ENCODE assay signal across 36 mouse cellular contexts in genomic region chr10:116977455-116977854, GRCm38 (mm10). TPM values are rescaled to one million over a fixed set of nuclear protein-coding genes. Genes with fewer than 3 reads are reported as not detected.
DNase-seq lines count a peak whose midpoint lies in the region; ATAC-seq and TF ChIP-seq lines count a peak whose summit lies in the region.
"Had no signal": no experiment of that assay in that cellular context is flagged by ENCODE, and none has a peak within 500 bp of the region (broad histone marks: within the 10 kb centered on the region; RNA-seq: fewer than 3 reads in every experiment).

No protein-coding gene starts in this region.

- TF ChIP-seq CTCF in intestine, postnatal 0 days (IDR thresholded peaks at IDR 0.05; ENCODE audit: low read depth) = 0 out of 2 replicates have a peak, but pooled peaks have one; percentile 14
- peak; percentile 45 for TF ChIP-seq CTCF in kidney, postnatal 0 days (IDR thresholded peaks at IDR 0.05; ENCODE audit: low read depth)

- ATAC-seq in intestine, postnatal 0 days = no peak
- ATAC-seq in intestine, embryonic 15.5 days = no peak
- 0 out of 2 replicates have a peak, but pooled peaks have one; percentile 46 for ATAC-seq in kidney, embryonic 14.5 days (ENCODE audit: low FRiP score, low TSS enrichment)
- ATAC-seq in kidney, postnatal 0 days (replicated peaks; ENCODE audit: low FRiP score, low read depth) = peak; percentile 43; the same call in 1 of the 2 replicates
- peak; percentile 74 for ATAC-seq in common myeloid progenitor, adult 5-6 weeks (replicated peaks; ENCODE audit: low read depth, poor library complexity, severe bottlenecking)
- ATAC-seq in heart, embryonic 11.5 days (replicated peaks; ENCODE audit: insufficient number of reproducible peaks, low FRiP score, low TSS enrichment) = no peak
- ATAC-seq: CD4-positive, CD25-positive, alpha-beta regulatory T cell, adult 4 months; forebrain, embryonic 14.5 days; forebrain, postnatal 0 days; hindbrain, postnatal 0 days had no signal

- WGBS in intestine, postnatal 0 days = 43% methylated on average over 4 of the region's 4 CpGs
- 27% methylated on average over 4 of the region's 4 CpGs for WGBS in intestine, embryonic 15.5 days
- 23% methylated on average over 4 of the region's 4 CpGs for WGBS in kidney, embryonic 14.5 days
- 26% methylated on average over 4 of the region's 4 CpGs for WGBS in kidney, postnatal 0 days
- 25% methylated on average over 4 of the region's 4 CpGs for WGBS in heart, embryonic 11.5 days (ENCODE audit: insufficient replicate concordance)

- no peaks in the 10 kb centered on the region for H3K4me1 ChIP-seq in intestine, postnatal 0 days (replicated peaks; ENCODE audit: control insufficient read depth, insufficient read depth, low read length)
- H3K4me1 ChIP-seq in intestine, embryonic 15.5 days (replicated peaks) = no peaks in the 10 kb centered on the region
- H3K4me1 ChIP-seq in kidney, embryonic 14.5 days (ENCODE audit: control insufficient read depth, insufficient read depth, low read length) = 0 out of 2 replicates have a peak, but pooled peaks cover 3% of the 10 kb centered on the region
- H3K4me1 ChIP-seq in kidney, postnatal 0 days (replicated peaks; ENCODE audit: insufficient read depth, low read length) = 0 out of 2 replicates have a peak, but pooled peaks cover 4% of the 10 kb centered on the region
- 0 out of 2 replicates have a peak, but pooled peaks cover 2% of the 10 kb centered on the region for H3K4me1 ChIP-seq in heart, embryonic 11.5 days (ENCODE audit: control insufficient read depth, insufficient read depth, low read length)
- H3K4me1 ChIP-seq: embryonic facial prominence, embryonic 12.5 days; embryonic facial prominence, embryonic 15.5 days; heart, embryonic 13.5 days had no signal

- DNase-seq in kidney, adult 8-10 months = no peak
- DNase-seq in kidney, postnatal 0 days (ENCODE audit: low spot score) = no peak
- no peak for DNase-seq in kidney, postnatal 36 days
- DNase-seq: adrenal gland, adult 2 months; adrenal gland, postnatal 14 days; cerebellum, adult 11 months; cerebellum, adult 2 months; cerebellum, adult 9-11 months; cerebellum, postnatal 25 days; forebrain, postnatal 0 days; gastrocnemius, adult 2 months; gastrocnemius, postnatal 14 days; heart, adult 18-20 months; heart, postnatal 14 days; heart, postnatal 4 days had no signal

- no peak overlapping the region for H3K9ac ChIP-seq in intestine, postnatal 0 days (ENCODE audit: low read depth, low read length)
- no peak overlapping the region for H3K9ac ChIP-seq in intestine, embryonic 15.5 days
- no peak overlapping the region for H3K9ac ChIP-seq in kidney, embryonic 14.5 days (ENCODE audit: low read depth, low read length)
- H3K9ac ChIP-seq in kidney, postnatal 0 days (ENCODE audit: low read depth, low read length) = no peak overlapping the region
- H3K9ac ChIP-seq in heart, embryonic 11.5 days (ENCODE audit: low read depth, low read length) = no peak overlapping the region
- H3K9ac ChIP-seq: embryonic facial prominence, embryonic 12.5 days; embryonic facial prominence, embryonic 15.5 days; forebrain, postnatal 0 days; heart, embryonic 13.5 days; hindbrain, embryonic 14.5 days had no signal

- no peak overlapping the region for H3K4me2 ChIP-seq in intestine, postnatal 0 days (replicated peaks; ENCODE audit: low read depth)
- H3K4me2 ChIP-seq in intestine, embryonic 15.5 days (replicated peaks) = no peak overlapping the region
- H3K4me2 ChIP-seq in kidney, embryonic 14.5 days (replicated peaks; ENCODE audit: low read depth, low read length) = no peak overlapping the region
- no peak overlapping the region for H3K4me2 ChIP-seq in kidney, postnatal 0 days (ENCODE audit: low read length)
- no peak overlapping the region for H3K4me2 ChIP-seq in heart, embryonic 11.5 days
- H3K4me2 ChIP-seq: embryonic facial prominence, embryonic 12.5 days; embryonic facial prominence, embryonic 15.5 days; heart, embryonic 13.5 days; hindbrain, embryonic 14.5 days had no signal

- no peak overlapping the region for H3K4me3 ChIP-seq in intestine, postnatal 0 days (ENCODE audit: low read depth, low read length)
- H3K4me3 ChIP-seq in intestine, embryonic 15.5 days (replicated peaks) = no peak overlapping the region
- H3K4me3 ChIP-seq in kidney, embryonic 14.5 days (ENCODE audit: low read length) = no peak overlapping the region
- H3K4me3 ChIP-seq in kidney, postnatal 0 days (replicated peaks; ENCODE audit: low read depth, low read length) = no peak overlapping the region
- H3K4me3 ChIP-seq in heart, embryonic 11.5 days (ENCODE audit: low read depth, low read length) = no peak overlapping the region
- H3K4me3 ChIP-seq: embryonic facial prominence, embryonic 12.5 days; embryonic facial prominence, embryonic 15.5 days; gastrocnemius, adult 2 months; heart, embryonic 13.5 days had no signal

- H3K36me3 ChIP-seq in intestine, postnatal 0 days (ENCODE audit: control insufficient read depth, insufficient read depth) = no peaks in the 10 kb centered on the region
- no peaks in the 10 kb centered on the region for H3K36me3 ChIP-seq in intestine, embryonic 15.5 days
- H3K36me3 ChIP-seq in kidney, embryonic 14.5 days (ENCODE audit: control insufficient read depth, insufficient read depth, low read length) = no peaks in the 10 kb centered on the region
- H3K36me3 ChIP-seq in kidney, postnatal 0 days (ENCODE audit: insufficient read depth, low read length) = no peaks in the 10 kb centered on the region
- H3K36me3 ChIP-seq in heart, embryonic 11.5 days (ENCODE audit: control insufficient read depth, insufficient read depth, low read length) = no peaks in the 10 kb centered on the region
- H3K36me3 ChIP-seq: embryonic facial prominence, embryonic 12.5 days; embryonic facial prominence, embryonic 15.5 days; heart, embryonic 13.5 days had no signal

- no peaks in the 10 kb centered on the region for H3K9me3 ChIP-seq in intestine, postnatal 0 days (ENCODE audit: control insufficient read depth)
- no peaks in the 10 kb centered on the region for H3K9me3 ChIP-seq in intestine, embryonic 15.5 days
- H3K9me3 ChIP-seq in kidney, embryonic 14.5 days (ENCODE audit: control insufficient read depth, low read length) = no peaks in the 10 kb centered on the region
- no peaks in the 10 kb centered on the region for H3K9me3 ChIP-seq in kidney, postnatal 0 days (replicated peaks; ENCODE audit: low read length)
- H3K9me3 ChIP-seq in heart, embryonic 11.5 days (replicated peaks; ENCODE audit: control insufficient read depth, low read length) = no peaks in the 10 kb centered on the region
- H3K9me3 ChIP-seq: embryonic facial prominence, embryonic 12.5 days; embryonic facial prominence, embryonic 15.5 days; heart, embryonic 13.5 days had no signal

- H3K27me3 ChIP-seq in intestine, postnatal 0 days (replicated peaks; ENCODE audit: control insufficient read depth, insufficient read depth, low read length) = no peaks in the 10 kb centered on the region
- no peaks in the 10 kb centered on the region for H3K27me3 ChIP-seq in intestine, embryonic 15.5 days (replicated peaks)
- H3K27me3 ChIP-seq in kidney, embryonic 14.5 days (ENCODE audit: control insufficient read depth, insufficient read depth, low read length) = no peaks in the 10 kb centered on the region
- no peaks in the 10 kb centered on the region for H3K27me3 ChIP-seq in kidney, postnatal 0 days (ENCODE audit: insufficient read depth, low read length)
- H3K27me3 ChIP-seq in heart, embryonic 11.5 days (ENCODE audit: control insufficient read depth, insufficient read depth, low read length) = no peaks in the 10 kb centered on the region
- H3K27me3 ChIP-seq: embryonic facial prominence, embryonic 12.5 days; embryonic facial prominence, embryonic 15.5 days; heart, embryonic 13.5 days had no signal

- H3K27ac ChIP-seq in intestine, postnatal 0 days (ENCODE audit: low read depth, low read length) = no peak overlapping the region
- no peak overlapping the region for H3K27ac ChIP-seq in intestine, embryonic 15.5 days
- H3K27ac ChIP-seq in kidney, embryonic 14.5 days (ENCODE audit: low read depth, low read length) = no peak overlapping the region
- H3K27ac ChIP-seq in kidney, postnatal 0 days = peak overlapping the region; percentile 19; the same call in 1 of the 2 replicates
- no peak overlapping the region for H3K27ac ChIP-seq in heart, embryonic 11.5 days (ENCODE audit: low read depth, low read length)
- H3K27ac ChIP-seq: embryonic facial prominence, embryonic 12.5 days; embryonic facial prominence, embryonic 15.5 days; gastrocnemius, adult 2 months; heart, embryonic 13.5 days; hindbrain, embryonic 14.5 days; hindbrain, postnatal 0 days had no signal

RNA-seq across cellular contexts. Expression of gene Gm10271, which starts 5.0 kb away (rescaled TPM):
- polyA plus RNA-seq in intestine, postnatal 0 days (2015; fragmentation: Nextera tagmentation; extraction: Ambion mirVana) = not detected in 2 replicates
- not detected in 2 replicates for polyA plus RNA-seq in intestine, embryonic 15.5 days (2015; fragmentation: Nextera tagmentation; extraction: Ambion mirVana)
- polyA plus RNA-seq in kidney, embryonic 14.5 days (2014; fragmentation: Nextera tagmentation; extraction: Ambion mirVana) = not detected in 2 replicates
- not detected in 2 replicates for polyA plus RNA-seq in kidney, postnatal 0 days (2015; fragmentation: Nextera tagmentation; extraction: Ambion mirVana)
- not detected in 2 replicates for total RNA-seq in common myeloid progenitor, adult 5-6 weeks (2017)
- polyA plus RNA-seq in heart, embryonic 11.5 days (2014; fragmentation: Nextera tagmentation; extraction: Ambion mirVana) = not detected in 2 replicates
- total RNA-seq: adrenal gland, adult 2 months; adrenal gland, postnatal 14 days; adrenal gland, postnatal 4 days; forebrain, postnatal 0 days; gastrocnemius, adult 2 months; gastrocnemius, postnatal 14 days; heart, adult 18-20 months; heart, postnatal 14 days; heart, postnatal 4 days; hindbrain, postnatal 0 days; MEL had no signal
- polyA plus RNA-seq: adrenal gland, adult 2 months; C2C12; CD4-positive, CD25-positive, alpha-beta regulatory T cell, adult 4 months; cerebellum, adult 2 months; cortical plate, adult 2 months; embryonic facial prominence, embryonic 12.5 days; embryonic facial prominence, embryonic 15.5 days; forebrain, embryonic 11.5 days; forebrain, embryonic 14.5 days; forebrain, postnatal 0 days; frontal cortex, adult 2 months; gonadal fat pad, adult 2 months; heart, embryonic 13.5 days; heart, embryonic 16.5 days; hindbrain, embryonic 11.5 days; hindbrain, embryonic 14.5 days; hindbrain, postnatal 0 days had no signal

RNA-seq across cellular contexts. Expression of gene Best3, which starts 8.7 kb away (rescaled TPM):
- not detected in 2 replicates for polyA plus RNA-seq in intestine, postnatal 0 days (2015; fragmentation: Nextera tagmentation; extraction: Ambion mirVana)
- polyA plus RNA-seq in intestine, embryonic 15.5 days (2015; fragmentation: Nextera tagmentation; extraction: Ambion mirVana) = not detected in 2 replicates
- not detected in 2 replicates for polyA plus RNA-seq in kidney, embryonic 14.5 days (2014; fragmentation: Nextera tagmentation; extraction: Ambion mirVana)
- 0.11 and 0.22 TPM in 2 replicates for polyA plus RNA-seq in kidney, postnatal 0 days (2015; fragmentation: Nextera tagmentation; extraction: Ambion mirVana)
- total RNA-seq in common myeloid progenitor, adult 5-6 weeks (2017) = not detected in 2 replicates
- polyA plus RNA-seq in heart, embryonic 11.5 days (2014; fragmentation: Nextera tagmentation; extraction: Ambion mirVana) = 0.14 and 0.18 TPM in 2 replicates
- total RNA-seq: forebrain, postnatal 0 days; MEL had no signal
- polyA plus RNA-seq: CD4-positive, CD25-positive, alpha-beta regulatory T cell, adult 4 months; forebrain, embryonic 14.5 days had no signal

RNA-seq across cellular contexts. Expression of gene Rab3ip, which starts 26.9 kb away (rescaled TPM):
- polyA plus RNA-seq in intestine, postnatal 0 days (2015; fragmentation: Nextera tagmentation; extraction: Ambion mirVana) = 20.9 and 21.9 TPM in 2 replicates
- polyA plus RNA-seq in intestine, embryonic 15.5 days (2015; fragmentation: Nextera tagmentation; extraction: Ambion mirVana) = 33.1 and 34.3 TPM in 2 replicates
- 71.4 and 102 TPM in 2 replicates for polyA plus RNA-seq in kidney, embryonic 14.5 days (2014; fragmentation: Nextera tagmentation; extraction: Ambion mirVana)
- polyA plus RNA-seq in kidney, postnatal 0 days (2015; fragmentation: Nextera tagmentation; extraction: Ambion mirVana) = 173 and 176 TPM in 2 replicates
- total RNA-seq in common myeloid progenitor, adult 5-6 weeks (2017) = 8.2 and 14.3 TPM in 2 replicates
- 56.9 and 63.2 TPM in 2 replicates for polyA plus RNA-seq in heart, embryonic 11.5 days (2014; fragmentation: Nextera tagmentation; extraction: Ambion mirVana)

Comparison
In these comparisons a context has a peak if more than half of its experiments do, and no peak if none do; other contexts are left out.
1. ATAC-seq: peak in kidney, embryonic 14.5 days (single experiment), kidney, postnatal 0 days (single experiment) and common myeloid progenitor, adult 5-6 weeks (single experiment); none in intestine, postnatal 0 days (single experiment), intestine, embryonic 15.5 days (single experiment) and heart, embryonic 11.5 days (single experiment).